In the genomic region with DNA sequence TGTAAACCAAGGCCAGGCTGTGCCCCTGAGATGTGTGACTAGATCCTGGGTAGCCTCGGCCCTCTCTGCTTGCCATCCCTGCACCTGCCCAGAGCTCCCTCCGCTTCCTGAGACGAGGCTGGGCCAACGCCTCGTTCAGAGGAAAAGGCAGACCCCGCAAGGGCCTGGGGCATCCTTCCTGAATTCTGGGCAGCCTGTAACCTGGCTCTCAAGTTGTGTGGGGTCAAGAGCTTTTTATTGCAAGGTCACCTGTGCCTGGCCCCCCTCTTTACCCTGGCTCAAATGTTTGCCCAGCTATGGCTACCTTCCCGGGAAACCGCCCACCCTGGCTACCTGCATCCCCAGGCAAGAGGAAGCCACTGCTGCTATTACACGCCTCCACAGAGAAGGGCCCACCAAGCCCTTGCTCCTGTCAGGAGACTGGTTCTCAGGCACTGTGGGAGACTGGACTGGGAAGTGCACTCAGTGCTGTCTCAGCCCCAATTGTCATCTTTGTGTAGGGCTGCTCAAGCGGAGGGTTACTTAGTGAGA, we compare ENCODE assay signal across 1 mouse cellular context.
TF ChIP-seq lines count a peak whose summit lies in the region.

No protein-coding gene starts in this region.

TF ChIP-seq in ES-E14, 5 proteins besides CTCF, POLR2A, EP300 and RAD21 (continued from another document):
- TF ChIP-seq ZNF384 (IDR thresholded peaks at IDR 0.05; ENCODE audit: low read depth, low read length): no peak
TF ChIP-seq in ES-E14: peak in this region for 0.
